Mouse (Mus musculus) small intestine, adult 2 months (tissue): ENCODE results near the gene Cacna2d3.

Experiments used
- CTCF ChIP-seq: fragments of 200-500 bp; IDR thresholded peaks from 2 replicates; pipeline ENCODE4 v1.5.1; 2012; ENCODE audit warnings: low read depth, mild to moderate bottlenecking, control low read depth, inconsistent platforms, low read length, moderate library complexity, mixed read lengths; ENCODE audit not compliant: insufficient replicate concordance, insufficient read length; ENCODE audit errors: extremely low read depth
- POLR2A ChIP-seq: fragments of 200-500 bp; IDR thresholded peaks from 2 replicates; pipeline ENCODE4 v1.6.1; 2012; ENCODE audit warnings: low read depth, mild to moderate bottlenecking, control low read depth, inconsistent platforms, low read length, moderate library complexity

DNA sequence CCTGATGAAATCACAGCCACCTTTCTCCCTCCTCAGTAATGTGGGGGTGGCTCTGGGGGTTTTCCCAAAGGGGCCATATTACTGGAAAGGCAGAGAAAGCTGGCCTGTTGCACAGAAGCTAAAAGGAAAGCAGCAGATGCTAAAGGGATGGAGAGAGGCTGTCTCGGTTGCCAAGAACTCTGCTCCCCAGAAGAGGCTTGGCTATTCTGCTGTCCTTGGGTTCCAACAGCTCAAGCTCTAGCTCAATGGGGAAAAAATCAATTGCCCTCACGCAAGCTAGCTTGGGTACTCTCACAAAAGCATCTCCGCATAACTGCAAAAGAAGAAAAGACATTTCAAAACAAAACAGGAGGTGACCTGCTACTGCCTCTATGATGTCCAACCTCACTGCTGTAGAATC is 287.9 kb downstream of the Cacna2d3 start:
- TF ChIP-seq CTCF (no peak), POLR2A (no peak)
